Mouse (Mus musculus) ES-E14 (cell line): ENCODE results near the gene Fam229a. TPM values are rescaled to one million over a fixed set of nuclear protein-coding genes. Genes with fewer than 3 reads are reported as not detected.

Experiments used
- DNase-seq: peaks from one replicate; pipeline ENCODE4 v3.0.0-alpha.2; 2013; ENCODE audit warnings: low read depth, low spot score
- H3K27ac ChIP-seq: 2 replicates; pipeline ENCODE4 v1.5.1; 2012; ENCODE audit warnings: low read depth, mild to moderate bottlenecking, low read length, moderate library complexity, mixed read lengths; ENCODE audit not compliant: poor library complexity, insufficient read depth, severe bottlenecking
- H3K36me3 ChIP-seq: 2 replicates; pipeline ENCODE4 v1.6.1; 2012; ENCODE audit warnings: mild to moderate bottlenecking, low read length, moderate library complexity, mixed read lengths; ENCODE audit not compliant: control insufficient read depth, poor library complexity, insufficient read depth, severe bottlenecking
- H3K4me1 ChIP-seq, 2 experiments: fragments of 150-350 bp in 1 of 2; sonication (generic) in 1 of 2; 2 replicates each; pipeline ENCODE4 v1.6.1; 2012; ENCODE audit warnings: low read length in 2 of 2, mild to moderate bottlenecking in 1 of 2, mixed read lengths in 1 of 2; ENCODE audit not compliant: control insufficient read depth in 2 of 2, insufficient read depth in 2 of 2, poor library complexity in 1 of 2
- H3K4me3 ChIP-seq, 2 experiments: fragments of 150-350 bp in 1 of 2; sonication (generic) in 1 of 2; 2 replicates each; pipeline ENCODE4 v1.5.1; 2012; ENCODE audit warnings: low read length in 2 of 2, low read depth in 1 of 2, mild to moderate bottlenecking in 1 of 2, mixed read lengths in 1 of 2; ENCODE audit not compliant: insufficient read depth in 1 of 2, poor library complexity in 1 of 2, severe bottlenecking in 1 of 2
- H3K9ac ChIP-seq: 2 replicates; pipeline ENCODE4 v1.6.1; 2012; ENCODE audit warnings: low read depth, mild to moderate bottlenecking, low read length, mixed read lengths; ENCODE audit not compliant: poor library complexity, insufficient read depth, severe bottlenecking
- H3K9me3 ChIP-seq: fragments of 150-350 bp; sonication (generic); 2 replicates; pipeline ENCODE4 v1.6.1; 2012; ENCODE audit warnings: low read depth, mild to moderate bottlenecking, low read length; ENCODE audit not compliant: control insufficient read depth, insufficient read depth
- CHD2 ChIP-seq: IDR thresholded peaks from 2 replicates; pipeline ENCODE4 v1.6.1; 2014; ENCODE audit warnings: mild to moderate bottlenecking, low read depth, low read length, inconsistent platforms
- HCFC1 ChIP-seq: IDR thresholded peaks from 2 replicates; pipeline ENCODE4 v1.6.1; 2012; ENCODE audit warnings: low read length, inconsistent platforms, borderline replicate concordance; ENCODE audit not compliant: insufficient read depth
- MAFK ChIP-seq: IDR thresholded peaks from 2 replicates; pipeline ENCODE4 v1.6.1; 2014; ENCODE audit warnings: mild to moderate bottlenecking, low read depth, low read length, inconsistent platforms; ENCODE audit not compliant: insufficient read depth
- ZC3H11A ChIP-seq: IDR thresholded peaks from 2 replicates; pipeline ENCODE4 v1.6.1; 2012; ENCODE audit warnings: low read depth, mild to moderate bottlenecking, inconsistent platforms, low read length, borderline replicate concordance
- ZNF384 ChIP-seq: IDR thresholded peaks from 2 replicates; pipeline ENCODE4 v1.6.1; 2012; ENCODE audit warnings: low read depth, low read length, inconsistent platforms
- in situ Hi-C, 2 experiments: fragments of 600-800 bp; cut with MboI; formaldehyde crosslinking; loops; one replicate each; pipeline ENCODE4 v1.15.1; 2025; ENCODE audit warnings: low sequenced_read_pairs in 2 of 2, inconsistent platforms in 1 of 2; ENCODE audit not compliant: unreplicated experiment in 2 of 2
- total RNA-seq: library from RNA; depleted of rRNA; stranded (reverse); fragments of 300-350 nt; gene quantifications from 2 replicates; pipeline ENCODE4 v1.2.3, GENCODE M21; 2012

Fam229a gene
- total RNA-seq, 1 experiment, result not detected

DNA sequence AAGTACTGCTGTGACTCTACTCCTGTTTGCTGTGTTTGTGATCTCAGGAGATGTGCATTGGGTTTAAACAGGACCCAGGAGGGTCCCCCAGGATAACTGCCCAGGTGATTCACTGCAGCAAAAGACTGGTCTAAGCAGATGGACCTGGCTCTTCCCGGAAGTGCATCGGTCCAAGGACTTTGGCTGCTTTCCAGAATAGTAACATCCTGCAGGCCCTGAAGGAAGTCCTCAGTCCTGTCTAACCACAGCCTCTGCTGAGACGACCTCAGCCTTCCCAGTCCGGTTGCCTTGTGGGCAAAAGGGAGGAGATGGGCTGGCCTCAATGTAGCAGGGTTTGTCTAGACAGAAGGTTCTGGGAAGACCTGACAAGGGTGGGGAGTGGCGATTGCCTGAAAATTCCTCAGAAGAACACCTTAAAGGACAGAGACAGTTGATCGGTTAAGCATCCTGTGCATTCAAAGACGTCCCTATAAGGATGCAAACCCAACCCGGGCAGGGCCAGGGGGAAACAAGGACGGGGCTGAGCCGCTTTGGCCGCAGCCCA is 12.0 kb downstream of the Fam229a start:
- peak; percentile 78 for DNase-seq
- peak; percentile 13; the same call in 1 of the 2 replicates for TF ChIP-seq CHD2
- no peak for TF ChIP-seq MAFK
- no peaks in the 10 kb centered on the region for H3K9me3 ChIP-seq
- peak overlapping the region; percentile 48 for H3K9ac ChIP-seq
- H3K4me3 ChIP-seq, result peak overlapping the region in 1 of 2 experiments; percentile 38; a peak in 2 of 4 replicates
- peak overlapping the region; percentile 89 for H3K27ac ChIP-seq
- no peaks in the 10 kb centered on the region for H3K36me3 ChIP-seq
- peaks cover 26 to 36% of the 10 kb centered on the region in 2 experiments for H3K4me1 ChIP-seq
- in situ Hi-C loops, result no loop called here

DNA sequence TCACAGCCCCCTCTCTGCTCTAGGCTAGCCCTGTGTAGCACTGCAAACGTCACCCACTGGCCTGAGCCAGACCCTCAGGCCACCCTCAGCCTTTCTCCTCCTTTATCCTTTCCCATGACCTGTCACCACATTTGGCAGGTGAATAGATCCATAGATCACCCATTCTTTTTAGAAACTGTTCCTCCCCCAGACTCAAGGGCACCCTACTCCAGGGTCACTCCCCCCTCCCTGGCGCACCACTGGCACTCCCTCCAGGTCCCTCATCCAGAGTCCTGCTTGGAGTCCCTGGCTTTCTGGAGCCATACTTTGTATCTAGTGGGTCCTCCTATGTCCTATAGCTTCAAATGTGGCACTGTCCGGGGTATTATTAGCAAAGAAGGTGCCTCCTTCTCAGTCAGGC is 14.5 kb downstream of the Fam229a start:
- no peak overlapping the region for H3K9ac ChIP-seq
- H3K4me1 ChIP-seq, result peaks cover 28 to 34% of the 10 kb centered on the region in 2 experiments
- no peak overlapping the region for H3K27ac ChIP-seq
- DNase-seq, result no peak
- no peaks in the 10 kb centered on the region for H3K36me3 ChIP-seq
- H3K9me3 ChIP-seq, result no peaks in the 10 kb centered on the region
- no peak overlapping the region for H3K4me3 ChIP-seq
- in situ Hi-C loops, result no loop called here
- no peak for TF ChIP-seq CHD2

DNA sequence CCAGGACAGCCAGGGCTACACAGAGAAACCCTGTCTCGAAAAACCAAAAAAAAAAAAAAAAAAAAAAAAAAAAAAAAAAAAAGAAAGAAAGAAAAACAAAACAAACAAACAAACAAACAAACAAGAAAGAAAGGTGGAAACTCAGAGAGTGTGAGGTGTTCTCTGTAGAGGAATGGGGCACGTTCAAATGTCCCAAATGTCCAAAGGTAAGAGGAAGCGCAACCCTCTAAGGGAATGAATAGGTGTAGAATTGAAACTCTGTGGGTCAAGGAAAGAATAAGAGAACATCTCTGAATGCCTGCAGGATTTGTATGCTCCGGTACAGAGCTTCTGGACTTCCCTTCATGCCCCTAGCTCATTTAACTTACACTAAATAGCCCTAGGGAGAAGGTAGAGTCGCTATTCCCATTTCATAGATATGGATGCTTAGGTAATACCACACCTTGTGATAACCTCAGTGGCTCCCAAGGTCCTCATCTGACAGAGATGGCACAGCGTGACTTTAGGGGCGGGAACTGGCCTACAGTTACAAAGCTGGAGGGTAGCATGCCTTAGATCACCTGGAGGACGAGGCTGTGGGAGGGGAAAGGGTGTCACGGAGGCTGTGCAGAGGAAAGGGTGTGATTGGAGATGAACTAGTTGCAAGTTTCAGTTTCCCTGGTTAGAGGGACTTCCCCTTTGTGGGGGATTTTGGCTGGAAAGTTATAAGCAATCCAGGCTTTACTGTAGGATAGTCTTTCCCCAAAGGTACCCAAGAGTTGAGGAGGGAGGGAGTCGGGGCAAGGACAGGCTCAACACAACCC is 16.6 kb downstream of the Fam229a start:
- Histone ChIP-seq H3K4me1 (peaks cover 19 to 29% of the 10 kb centered on the region in 2 experiments), H3K9me3 (no peaks in the 10 kb centered on the region), H3K9ac (no peak overlapping the region), H3K36me3 (no peaks in the 10 kb centered on the region), H3K4me3 (no peak overlapping the region), H3K27ac (no peak overlapping the region)
- DNase-seq, result no peak
- in situ Hi-C loops, result no loop called here
- TF ChIP-seq ZC3H11A (no peak), HCFC1 (no peak), ZNF384 (no peak), MAFK (no peak), CHD2 (no peak)

DNA sequence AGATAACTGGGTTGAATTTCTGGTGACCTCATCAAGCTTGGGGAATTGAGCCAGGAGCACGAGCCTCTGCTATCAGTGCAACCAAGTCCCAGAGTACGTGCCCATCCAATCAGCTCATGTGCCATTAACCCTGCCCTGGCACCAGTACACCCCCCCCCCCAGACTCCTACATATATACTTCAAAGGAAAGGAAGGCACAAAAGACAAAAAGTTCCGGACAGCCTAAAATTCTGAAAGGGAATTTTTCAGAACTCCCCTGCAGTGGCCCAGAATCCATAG is 17.2 kb downstream of the Fam229a start:
- TF ChIP-seq HCFC1 (no peak), ZC3H11A (no peak), ZNF384 (no peak), MAFK (no peak), CHD2 (no peak)
- Histone ChIP-seq H3K36me3 (no peaks in the 10 kb centered on the region), H3K4me3 (no peak overlapping the region), H3K9me3 (no peaks in the 10 kb centered on the region), H3K4me1 (peaks cover 15 to 31% of the 10 kb centered on the region in 2 experiments), H3K9ac (no peak overlapping the region), H3K27ac (no peak overlapping the region)
- in situ Hi-C loops, result no loop called here
- DNase-seq, result no peak
